Mouse (Mus musculus): ENCODE results near the gene Mvp. TPM values are rescaled to one million over a fixed set of nuclear protein-coding genes. Genes with fewer than 3 reads are reported as not detected.

Gene Mvp
- polyA plus RNA-seq, 1 experiment from 2014 or later, result 8.9 TPM

- H3K9ac ChIP-seq (ENCODE audit: low read depth, low read length), result peak overlapping the region; percentile 54
- H3K36me3 ChIP-seq (ENCODE audit: control insufficient read depth, insufficient read depth), result peaks cover 5% of the 10 kb centered on the region; the same call in 1 of the 2 replicates
- 33% methylated on average over 9 of the region's 9 CpGs for WGBS (ENCODE audit: insufficient replicate concordance)
- no peaks in the 10 kb centered on the region for H3K27me3 ChIP-seq (ENCODE audit: control insufficient read depth, insufficient read depth, low read depth, low read length)
- H3K27ac ChIP-seq (ENCODE audit: low read length), result peak overlapping the region; percentile 87
- H3K9me3 ChIP-seq (replicated peaks; ENCODE audit: control insufficient read depth, low read length), result no peaks in the 10 kb centered on the region
- no peak overlapping the region for H3K4me3 ChIP-seq (ENCODE audit: low read depth, low read length)
- H3K4me2 ChIP-seq (ENCODE audit: low read depth, low read length), result peak overlapping the region; percentile 49
- H3K4me1 ChIP-seq (ENCODE audit: control insufficient read depth, low read depth, low read length), result peaks cover 28% of the 10 kb centered on the region
- ATAC-seq (ENCODE audit: low read depth), result peak; percentile 92
These were observed 6.0 kb downstream of the Mvp start for GRCm38 (mm10) chr7:127008239-127009019.

- ATAC-seq (ENCODE audit: low read depth), result no peak
- H3K4me2 ChIP-seq (ENCODE audit: low read depth, low read length), result no peak overlapping the region
- 80% methylated on average over 6 of the region's 6 CpGs for WGBS (ENCODE audit: insufficient replicate concordance)
- no peaks in the 10 kb centered on the region for H3K36me3 ChIP-seq (ENCODE audit: control insufficient read depth, insufficient read depth)
- no peaks in the 10 kb centered on the region for H3K9me3 ChIP-seq (replicated peaks; ENCODE audit: control insufficient read depth, low read length)
- no peak overlapping the region for H3K27ac ChIP-seq (ENCODE audit: low read length)
- H3K27me3 ChIP-seq (ENCODE audit: control insufficient read depth, insufficient read depth, low read depth, low read length), result no peaks in the 10 kb centered on the region
- H3K9ac ChIP-seq (ENCODE audit: low read depth, low read length), result no peak overlapping the region
- H3K4me3 ChIP-seq (ENCODE audit: low read depth, low read length), result no peak overlapping the region
- H3K4me1 ChIP-seq (ENCODE audit: control insufficient read depth, low read depth, low read length), result peaks cover 25% of the 10 kb centered on the region
These were observed 7.0 kb downstream of the Mvp start for GRCm38 (mm10) chr7:127007313-127008024.

- no peaks in the 10 kb centered on the region for H3K36me3 ChIP-seq (ENCODE audit: control insufficient read depth, insufficient read depth)
- no peak overlapping the region for H3K4me2 ChIP-seq (ENCODE audit: low read depth, low read length)
- no peaks in the 10 kb centered on the region for H3K9me3 ChIP-seq (replicated peaks; ENCODE audit: control insufficient read depth, low read length)
- H3K27me3 ChIP-seq (ENCODE audit: control insufficient read depth, insufficient read depth, low read depth, low read length), result no peaks in the 10 kb centered on the region
- H3K4me3 ChIP-seq (ENCODE audit: low read depth, low read length), result no peak overlapping the region
- H3K9ac ChIP-seq (ENCODE audit: low read depth, low read length), result no peak overlapping the region
- 82% methylated on average over 4 of the region's 4 CpGs for WGBS (ENCODE audit: insufficient replicate concordance)
- no peak for ATAC-seq (ENCODE audit: low read depth)
- H3K4me1 ChIP-seq (ENCODE audit: control insufficient read depth, low read depth, low read length), result peaks cover 20% of the 10 kb centered on the region
- H3K27ac ChIP-seq (ENCODE audit: low read length), result no peak overlapping the region
These were observed 10.1 kb downstream of the Mvp start for GRCm38 (mm10) chr7:127004122-127004875.

- H3K4me3 ChIP-seq (ENCODE audit: low read depth, low read length), result no peak overlapping the region
- no peaks in the 10 kb centered on the region for H3K9me3 ChIP-seq (replicated peaks; ENCODE audit: control insufficient read depth, low read length)
- ATAC-seq (ENCODE audit: low read depth), result no peak
- H3K9ac ChIP-seq (ENCODE audit: low read depth, low read length), result no peak overlapping the region
- H3K36me3 ChIP-seq (ENCODE audit: control insufficient read depth, insufficient read depth), result no peaks in the 10 kb centered on the region
- H3K4me2 ChIP-seq (ENCODE audit: low read depth, low read length), result no peak overlapping the region
- 70% methylated on average over 5 of the region's 5 CpGs for WGBS (ENCODE audit: insufficient replicate concordance)
- H3K27me3 ChIP-seq (ENCODE audit: control insufficient read depth, insufficient read depth, low read depth, low read length), result no peaks in the 10 kb centered on the region
- H3K27ac ChIP-seq (ENCODE audit: low read length), result no peak overlapping the region
- peaks cover 13% of the 10 kb centered on the region for H3K4me1 ChIP-seq (ENCODE audit: control insufficient read depth, low read depth, low read length)
These were observed 10.8 kb downstream of the Mvp start for GRCm38 (mm10) chr7:127003620-127004019.

GRCm38 (mm10) chr7:126999568-126999967 lies 14.9 kb downstream of the Mvp start:
- Histone ChIP-seq H3K4me1 (ENCODE audit: control insufficient read depth, low read depth, low read length) (no peaks in the 10 kb centered on the region), H3K4me3 (ENCODE audit: low read depth, low read length) (no peak overlapping the region), H3K27me3 (ENCODE audit: control insufficient read depth, insufficient read depth, low read depth, low read length) (no peaks in the 10 kb centered on the region), H3K9ac (ENCODE audit: low read depth, low read length) (no peak overlapping the region), H3K27ac (ENCODE audit: low read length) (no peak overlapping the region), H3K4me2 (ENCODE audit: low read depth, low read length) (no peak overlapping the region), H3K36me3 (ENCODE audit: control insufficient read depth, insufficient read depth) (no peaks in the 10 kb centered on the region), H3K9me3 (replicated peaks; ENCODE audit: control insufficient read depth, low read length) (no peaks in the 10 kb centered on the region)
- WGBS (ENCODE audit: insufficient replicate concordance), result 52% methylated on average over 10 of the region's 10 CpGs
- no peak for ATAC-seq (ENCODE audit: low read depth)

GRCm38 (mm10) chr7:126996449-126996848 lies 18.0 kb downstream of the Mvp start:
- Histone ChIP-seq H3K27ac (ENCODE audit: low read length) (no peak overlapping the region), H3K36me3 (ENCODE audit: control insufficient read depth, insufficient read depth) (no peaks in the 10 kb centered on the region), H3K4me2 (ENCODE audit: low read depth, low read length) (no peak overlapping the region), H3K9me3 (replicated peaks; ENCODE audit: control insufficient read depth, low read length) (no peaks in the 10 kb centered on the region), H3K4me1 (ENCODE audit: control insufficient read depth, low read depth, low read length) (no peaks in the 10 kb centered on the region), H3K4me3 (ENCODE audit: low read depth, low read length) (no peak overlapping the region), H3K27me3 (ENCODE audit: control insufficient read depth, insufficient read depth, low read depth, low read length) (no peaks in the 10 kb centered on the region), H3K9ac (ENCODE audit: low read depth, low read length) (no peak overlapping the region)
- 74% methylated on average over 4 of the region's 4 CpGs for WGBS (ENCODE audit: insufficient replicate concordance)
- no peak for ATAC-seq (ENCODE audit: low read depth)

GRCm38 (mm10) chr7:126988816-126989215 lies 25.6 kb downstream of the Mvp start:
- Histone ChIP-seq H3K27me3 (ENCODE audit: control insufficient read depth, insufficient read depth, low read depth, low read length) (no peaks in the 10 kb centered on the region), H3K9ac (ENCODE audit: low read depth, low read length) (no peak overlapping the region), H3K27ac (ENCODE audit: low read length) (no peak overlapping the region), H3K9me3 (replicated peaks; ENCODE audit: control insufficient read depth, low read length) (no peaks in the 10 kb centered on the region), H3K4me1 (ENCODE audit: control insufficient read depth, low read depth, low read length) (no peaks in the 10 kb centered on the region), H3K4me2 (ENCODE audit: low read depth, low read length) (no peak overlapping the region), H3K36me3 (ENCODE audit: control insufficient read depth, insufficient read depth) (no peaks in the 10 kb centered on the region), H3K4me3 (ENCODE audit: low read depth, low read length) (no peak overlapping the region)
- 54% methylated on average over 8 of the region's 8 CpGs for WGBS (ENCODE audit: insufficient replicate concordance)
- no peak for ATAC-seq (ENCODE audit: low read depth)

- H3K4me1 ChIP-seq (ENCODE audit: control insufficient read depth, low read depth, low read length), result no peaks in the 10 kb centered on the region; the same call in 1 of the 2 replicates
- H3K9ac ChIP-seq (ENCODE audit: low read depth, low read length), result no peak overlapping the region
- H3K27me3 ChIP-seq (ENCODE audit: control insufficient read depth, insufficient read depth, low read depth, low read length), result no peaks in the 10 kb centered on the region
- no peak overlapping the region for H3K27ac ChIP-seq (ENCODE audit: low read length)
- H3K9me3 ChIP-seq (replicated peaks; ENCODE audit: control insufficient read depth, low read length), result no peaks in the 10 kb centered on the region
- ATAC-seq (ENCODE audit: low read depth), result no peak
- H3K36me3 ChIP-seq (ENCODE audit: control insufficient read depth, insufficient read depth), result no peaks in the 10 kb centered on the region
- H3K4me3 ChIP-seq (ENCODE audit: low read depth, low read length), result no peak overlapping the region
- WGBS (ENCODE audit: insufficient replicate concordance), result 47% methylated on average over 9 of the region's 9 CpGs
- no peak overlapping the region for H3K4me2 ChIP-seq (ENCODE audit: low read depth, low read length)
These were observed 28.1 kb downstream of the Mvp start for GRCm38 (mm10) chr7:126986319-126986718.

Measured in liver, embryonic 16.5 days (tissue).